Mouse (Mus musculus): ENCODE measurements around the gene Sec24b. TPM values are rescaled to one million over a fixed set of nuclear protein-coding genes. Genes with fewer than 3 reads are reported as not detected.

The Sec24b gene
- total and polyA plus RNA-seq, 3 experiments: 18.6 to 56.3 (median 54.4) TPM

- Histone ChIP-seq H3K36me3 (ENCODE audit: control insufficient read depth in 1 of 2, insufficient read depth in 2 of 2, low read length in 2 of 2) (no peaks in the 10 kb centered on the region), H3K27ac (ENCODE audit: control insufficient read depth, low read depth, low read length) (no peak overlapping the region), H3K4me1 (ENCODE audit: control insufficient read depth in 1 of 2, insufficient read depth in 2 of 2, low read length in 2 of 2) (no peaks in the 10 kb centered on the region), H3K79me2 (ENCODE audit: control insufficient read depth, insufficient read depth, low read length, poor library complexity) (no peaks in the 10 kb centered on the region), H3K9ac (ENCODE audit: control insufficient read depth, low read depth, low read length, poor library complexity, severe bottlenecking) (no peak overlapping the region), H3K27me3 (ENCODE audit: control insufficient read depth in 1 of 2, insufficient read depth in 2 of 2, low read length in 2 of 2) (no peaks in the 10 kb centered on the region), H3K4me3 (ENCODE audit: control insufficient read depth in 1 of 2, insufficient read depth in 1 of 2, low read depth in 2 of 2, low read length in 2 of 2) (no peak overlapping the region), H3K9me3 (replicated peaks; ENCODE audit: insufficient read depth, low read length) (no peaks in the 10 kb centered on the region)
- no peak for TF ChIP-seq ZC3H11A (IDR thresholded peaks at IDR 0.05; ENCODE audit: low read depth, low read length)
- no peak for TF ChIP-seq UBTF (IDR thresholded peaks at IDR 0.05; ENCODE audit: borderline replicate concordance, insufficient read depth, low read depth, low read length)
- no peak for TF ChIP-seq E2F4 (IDR thresholded peaks at IDR 0.05; ENCODE audit: borderline replicate concordance, low read depth, low read length)
- no peak for TF ChIP-seq RCOR1 (IDR thresholded peaks at IDR 0.05; ENCODE audit: low read depth, low read length)
- TF ChIP-seq CHD1 (IDR thresholded peaks at IDR 0.05; ENCODE audit: low read depth, low read length): no peak
- TF ChIP-seq ETS1 (IDR thresholded peaks at IDR 0.05; ENCODE audit: low read depth, low read length): no peak
- no peak for TF ChIP-seq GABPA (IDR thresholded peaks at IDR 0.05; ENCODE audit: low read depth, low read length)
- no peak for TF ChIP-seq ZMIZ1 (IDR thresholded peaks at IDR 0.05; ENCODE audit: low read depth, low read length)
- TF ChIP-seq JUND (IDR thresholded peaks at IDR 0.05; ENCODE audit: low read depth, low read length): no peak
- TF ChIP-seq TCF12 (IDR thresholded peaks at IDR 0.05; ENCODE audit: low read depth, low read length): no peak
- no peak for DNase-seq (ENCODE audit: low read depth, low spot score)
These were observed 90.5 kb downstream of the Sec24b start for GRCm38 (mm10) chr3:129970529-129971515.

GRCm38 (mm10) chr3:129969432-129970395 lies 91.6 kb downstream of the Sec24b start, which contains the start of gene Mcub:
Gene Mcub (minus strand): TSS chr3:129970206.
- no peaks in the 10 kb centered on the region for H3K4me1 ChIP-seq (ENCODE audit: control insufficient read depth in 1 of 2, insufficient read depth in 2 of 2, low read length in 2 of 2)
- no peaks in the 10 kb centered on the region for H3K9me3 ChIP-seq (replicated peaks; ENCODE audit: insufficient read depth, low read length)
- H3K27ac ChIP-seq (ENCODE audit: control insufficient read depth, low read depth, low read length): no peak within 1 kb of the TSS
- no peaks in the 10 kb centered on the region for H3K36me3 ChIP-seq (ENCODE audit: control insufficient read depth in 1 of 2, insufficient read depth in 2 of 2, low read length in 2 of 2)
- DNase-seq (ENCODE audit: low read depth, low spot score): no peak
- no peak within 1 kb of the TSS for H3K9ac ChIP-seq (ENCODE audit: control insufficient read depth, low read depth, low read length, poor library complexity, severe bottlenecking)
- TF ChIP-seq ZMIZ1 (IDR thresholded peaks at IDR 0.05; ENCODE audit: low read depth, low read length) (no peak), NELFE (IDR thresholded peaks at IDR 0.05; ENCODE audit: low read depth, low read length) (no peak), USF1 (IDR thresholded peaks at IDR 0.05; ENCODE audit: low read depth, low read length) (no peak), GATA1 (IDR thresholded peaks at IDR 0.05; ENCODE audit: low read depth, low read length) (no peak), POLR2AphosphoS2 (IDR thresholded peaks at IDR 0.05; ENCODE audit: low read length) (no peak), TAL1 (IDR thresholded peaks at IDR 0.05; ENCODE audit: low read length) (no peak), SIN3A (IDR thresholded peaks at IDR 0.05; ENCODE audit: low read length) (no peak), RCOR1 (IDR thresholded peaks at IDR 0.05; ENCODE audit: low read depth, low read length) (no peak)
- H3K4me3 ChIP-seq (ENCODE audit: control insufficient read depth in 1 of 2, insufficient read depth in 1 of 2, low read depth in 2 of 2, low read length in 2 of 2): no peak within 1 kb of the TSS
- no peaks in the 10 kb centered on the region for H3K79me2 ChIP-seq (ENCODE audit: control insufficient read depth, insufficient read depth, low read length, poor library complexity)
- H3K27me3 ChIP-seq (ENCODE audit: control insufficient read depth in 1 of 2, insufficient read depth in 2 of 2, low read length in 2 of 2): no peaks in the 10 kb centered on the region
